Mouse (Mus musculus) spleen, adult 2 months (tissue): Measurements from ENCODE around the gene Slc39a13.

Experiments used
- CTCF ChIP-seq: fragments of 200-500 bp; IDR thresholded peaks from 2 replicates; pipeline ENCODE4 v1.5.1; 2011; ENCODE audit warnings: mild to moderate bottlenecking, inconsistent platforms; ENCODE audit not compliant: insufficient read depth, insufficient read length, insufficient replicate concordance; ENCODE audit errors: extremely low read depth
- POLR2A ChIP-seq: fragments of 200-500 bp; IDR thresholded peaks from 2 replicates; pipeline ENCODE4 v1.6.1; 2011; ENCODE audit warnings: low read depth, low read length, inconsistent platforms

DNA sequence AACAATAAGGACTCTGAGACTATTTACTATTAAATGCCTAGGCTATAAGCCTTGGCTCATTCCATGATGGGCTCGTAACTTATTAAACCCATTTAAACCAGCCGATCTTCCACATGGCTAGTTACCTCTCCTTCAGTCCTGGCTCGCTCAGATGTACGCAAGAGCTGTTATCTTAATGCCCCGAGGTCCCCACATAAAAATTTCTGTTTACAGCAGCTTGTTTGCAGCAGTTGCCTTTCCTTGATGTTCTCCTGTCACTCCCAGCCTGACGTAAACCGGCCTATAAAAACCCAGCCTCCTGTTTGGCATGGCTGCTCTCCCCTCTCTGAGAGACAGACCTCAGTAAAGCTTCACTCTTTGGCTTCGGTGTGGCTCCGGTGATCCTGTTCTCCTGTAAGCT is 22.9 kb downstream of the Slc39a13 start:
- no peak for TF ChIP-seq CTCF
- TF ChIP-seq POLR2A: no peak
